Mouse (Mus musculus): Measurements from ENCODE around the gene March8.
A peak's percentile ranks its signal among the peaks of the same experiment; 100 is the strongest.

Gene March8

GRCm38 (mm10) chr6:116374136-116374535 is 36.3 kb downstream of the March8 start:
- DNase-seq, result no peak

GRCm38 (mm10) chr6:116374618-116375017 is 36.8 kb downstream of the March8 start:
- no peak for DNase-seq

- DNase-seq, result no peak
Observed at GRCm38 (mm10) chr6:116378892-116379291, 41.1 kb downstream of the March8 start.

- DNase-seq, result no peak
Observed at GRCm38 (mm10) chr6:116380157-116380556, 42.3 kb downstream of the March8 start.

- DNase-seq, result no peak
Observed at GRCm38 (mm10) chr6:116381605-116382004, 43.8 kb downstream of the March8 start.

- peak; percentile 59 to 65 for DNase-seq
Observed at GRCm38 (mm10) chr6:116383582-116383981, 45.8 kb downstream of the March8 start.

- DNase-seq, result no peak
Observed at GRCm38 (mm10) chr6:116385194-116386044, 47.6 kb downstream of the March8 start.

GRCm38 (mm10) chr6:116386045-116386415 is 48.2 kb downstream of the March8 start:
- no peak for DNase-seq

- DNase-seq, result no peak
Observed at GRCm38 (mm10) chr6:116386506-116386905, 48.7 kb downstream of the March8 start.

- DNase-seq, result no peak
Observed at GRCm38 (mm10) chr6:116388068-116388467, 50.2 kb downstream of the March8 start.

- no peak for DNase-seq
Observed at GRCm38 (mm10) chr6:116389481-116389880, 51.7 kb downstream of the March8 start.

GRCm38 (mm10) chr6:116394916-116395648 is 57.3 kb downstream of the March8 start:
- peak; percentile 47 to 52 for DNase-seq

GRCm38 (mm10) chr6:116397621-116398020 is 59.8 kb downstream of the March8 start:
- DNase-seq, result no peak

- no peak for DNase-seq
Observed at GRCm38 (mm10) chr6:116398136-116398535, 60.3 kb downstream of the March8 start.

GRCm38 (mm10) chr6:116401746-116402423 is 64.1 kb downstream of the March8 start:
- peak; percentile 88 to 91 for DNase-seq

- DNase-seq, result no peak
Observed at GRCm38 (mm10) chr6:116402426-116402825, 64.6 kb downstream of the March8 start.

GRCm38 (mm10) chr6:116405243-116405642 is 67.4 kb downstream of the March8 start:
- DNase-seq, result peak; percentile 57 to 63

- DNase-seq, result no peak
Observed at GRCm38 (mm10) chr6:116405715-116406114, 67.9 kb downstream of the March8 start.

GRCm38 (mm10) chr6:116406152-116406551 is 68.3 kb downstream of the March8 start:
- no peak for DNase-seq

GRCm38 (mm10) chr6:116406680-116407079 is 68.9 kb downstream of the March8 start:
- DNase-seq, result no peak

- no peak for DNase-seq
Observed at GRCm38 (mm10) chr6:116407216-116407615, 69.4 kb downstream of the March8 start.

- no peak for DNase-seq
Observed at GRCm38 (mm10) chr6:116407956-116408657, 70.3 kb downstream of the March8 start.

GRCm38 (mm10) chr6:116410436-116410835 is 72.6 kb downstream of the March8 start:
- no peak for DNase-seq

Measured in cerebellum, postnatal 10 days (tissue).